Mouse (Mus musculus): ENCODE measurements around the gene Arl3. TPM values are rescaled to one million over a fixed set of nuclear protein-coding genes. Genes with fewer than 3 reads are reported as not detected.

Gene Arl3
- total RNA-seq (2014; rRNA removed; ENCODE audit: low replicate concordance) (37.2 and 38.2 TPM in 2 replicates), polyA plus RNA-seq (2015; fragmentation: Nextera tagmentation; extraction: Ambion mirVana) (79.5 and 80.6 TPM in 2 replicates)

GRCm38 (mm10) chr19:46572951-46573937, at the start of gene Arl3, which contains the start of gene Sfxn2:
Gene Arl3 (minus strand): TSS chr19:46573198.
Gene Sfxn2 (plus strand): TSS chr19:46573365.
- TF ChIP-seq CTCF (IDR thresholded peaks at IDR 0.05; ENCODE audit: low read depth): peak; percentile 30
- TF ChIP-seq EP300 (IDR thresholded peaks at IDR 0.05; ENCODE audit: low read depth): peak; percentile 63; the same call in 1 of the 2 replicates
- Histone ChIP-seq H3K27ac (ENCODE audit: low read depth) (peak within 1 kb of the TSS; percentile 81), H3K27me3 (ENCODE audit: control insufficient read depth, insufficient read depth, low read length) (no peaks in the 10 kb centered on the region), H3K4me3 (ENCODE audit: low read depth, low read length) (peak within 1 kb of the TSS; percentile 81), H3K9ac (replicated peaks; ENCODE audit: low read depth, low read length) (peak within 1 kb of the TSS; percentile 61), H3K36me3 (replicated peaks; ENCODE audit: control insufficient read depth, insufficient read depth, low read length) (no peaks in the 10 kb centered on the region), H3K4me1 (ENCODE audit: control insufficient read depth, insufficient read depth) (peaks cover 5% of the 10 kb centered on the region), H3K4me2 (ENCODE audit: low read depth, low read length) (peak within 1 kb of the TSS; percentile 78), H3K9me3 (replicated peaks; ENCODE audit: control insufficient read depth, low read length) (no peaks in the 10 kb centered on the region)
- WGBS: under 1% methylated on average over 55 of the region's 67 CpGs
- DNase-seq (ENCODE audit: low spot score) (peak; percentile 97), ATAC-seq (ENCODE audit: insufficient read depth, low read depth) (peak; percentile 97)

GRCm38 (mm10) chr19:46622659-46623193, 49.7 kb upstream of the Arl3 start:
- H3K36me3 ChIP-seq (replicated peaks; ENCODE audit: control insufficient read depth, insufficient read depth, low read length): no peaks in the 10 kb centered on the region
- TF ChIP-seq EP300 (IDR thresholded peaks at IDR 0.05; ENCODE audit: low read depth) (no peak), CTCF (IDR thresholded peaks at IDR 0.05; ENCODE audit: low read depth) (no peak)
- DNase-seq (ENCODE audit: low spot score) (peak; percentile 37), ATAC-seq (ENCODE audit: insufficient read depth, low read depth) (no peak)
- peak overlapping the region; percentile 96 for H3K27ac ChIP-seq (ENCODE audit: low read depth)
- H3K4me3 ChIP-seq (ENCODE audit: low read depth, low read length): peak overlapping the region; percentile 51
- no peaks in the 10 kb centered on the region for H3K27me3 ChIP-seq (ENCODE audit: control insufficient read depth, insufficient read depth, low read length)
- H3K9ac ChIP-seq (replicated peaks; ENCODE audit: low read depth, low read length): peak overlapping the region; percentile 72
- H3K9me3 ChIP-seq (replicated peaks; ENCODE audit: control insufficient read depth, low read length): no peaks in the 10 kb centered on the region
- peaks cover 82% of the 10 kb centered on the region for H3K4me1 ChIP-seq (ENCODE audit: control insufficient read depth, insufficient read depth)
- WGBS: 14% methylated on average over 12 of the region's 12 CpGs
- peak overlapping the region; percentile 78 for H3K4me2 ChIP-seq (ENCODE audit: low read depth, low read length)

- H3K27me3 ChIP-seq (ENCODE audit: control insufficient read depth, insufficient read depth, low read length): no peaks in the 10 kb centered on the region
- H3K9ac ChIP-seq (replicated peaks; ENCODE audit: low read depth, low read length): no peak overlapping the region; the same call in 1 of the 2 replicates
- H3K27ac ChIP-seq (ENCODE audit: low read depth): peak overlapping the region; percentile 96
- no peaks in the 10 kb centered on the region for H3K9me3 ChIP-seq (replicated peaks; ENCODE audit: control insufficient read depth, low read length)
- peaks cover 83% of the 10 kb centered on the region for H3K4me1 ChIP-seq (ENCODE audit: control insufficient read depth, insufficient read depth)
- H3K4me2 ChIP-seq (ENCODE audit: low read depth, low read length): 0 out of 2 replicates have a peak overlapping the region, but pooled peaks have one; percentile 4
- H3K4me3 ChIP-seq (ENCODE audit: low read depth, low read length): no peak overlapping the region
- no peaks in the 10 kb centered on the region for H3K36me3 ChIP-seq (replicated peaks; ENCODE audit: control insufficient read depth, insufficient read depth, low read length)
- 65% methylated on average over 19 of the region's 19 CpGs for WGBS
- no peak for ATAC-seq (ENCODE audit: insufficient read depth, low read depth)
- no peak for DNase-seq (ENCODE audit: low spot score)
- no peak for TF ChIP-seq CTCF (IDR thresholded peaks at IDR 0.05; ENCODE audit: low read depth)
- TF ChIP-seq EP300 (IDR thresholded peaks at IDR 0.05; ENCODE audit: low read depth): no peak
Observed at GRCm38 (mm10) chr19:46621236-46622183, 48.5 kb upstream of the Arl3 start.

- Histone ChIP-seq H3K27ac (ENCODE audit: low read depth) (peak overlapping the region; percentile 74), H3K9me3 (replicated peaks; ENCODE audit: control insufficient read depth, low read length) (no peaks in the 10 kb centered on the region), H3K4me1 (ENCODE audit: control insufficient read depth, insufficient read depth) (peaks cover 79% of the 10 kb centered on the region), H3K27me3 (ENCODE audit: control insufficient read depth, insufficient read depth, low read length) (no peaks in the 10 kb centered on the region), H3K4me2 (ENCODE audit: low read depth, low read length) (peak overlapping the region; percentile 4; the same call in 1 of the 2 replicates), H3K4me3 (ENCODE audit: low read depth, low read length) (no peak overlapping the region), H3K9ac (replicated peaks; ENCODE audit: low read depth, low read length) (0 out of 2 replicates have a peak overlapping the region, but pooled peaks have one; percentile 0), H3K36me3 (replicated peaks; ENCODE audit: control insufficient read depth, insufficient read depth, low read length) (no peaks in the 10 kb centered on the region)
- DNase-seq (ENCODE audit: low spot score): peak; percentile 53
- ATAC-seq (ENCODE audit: insufficient read depth, low read depth): no peak
- 30% methylated on average over 14 of the region's 14 CpGs for WGBS
- no peak for TF ChIP-seq CTCF (IDR thresholded peaks at IDR 0.05; ENCODE audit: low read depth)
- no peak for TF ChIP-seq EP300 (IDR thresholded peaks at IDR 0.05; ENCODE audit: low read depth)
Observed at GRCm38 (mm10) chr19:46620016-46620808, 47.2 kb upstream of the Arl3 start.

Data from heart, postnatal 0 days (tissue).